Mouse (Mus musculus) heart, adult 18-20 months (tissue): ENCODE measurements around the gene Gal3st4. TPM values are rescaled to one million over a fixed set of nuclear protein-coding genes. Genes with fewer than 3 reads are reported as not detected.

ENCODE experiments used
- DNase-seq, 2 experiments: peaks; one replicate each; pipeline ENCODE4 v3.0.0; 2021 to 2022; ENCODE audit warnings: mixed read lengths in 1 of 2
- total RNA-seq, 2 experiments: library from RNA; stranded (reverse); gene quantifications; 2 replicates each; pipeline ENCODE4 v1.2.3; 2021

Gal3st4 gene
- total RNA-seq, 2 experiments from 2014 or later, result 0.15 to 0.32 TPM

- DNase-seq, result peak in 1 of 2 experiments; percentile 51
These were observed 10.6 kb downstream of the Gal3st4 start for GRCm38 (mm10) chr5:138262001-138262400.

GRCm38 (mm10) chr5:138260834-138261233 is 11.8 kb downstream of the Gal3st4 start:
- no peak for DNase-seq

- DNase-seq, result no peak
These were observed 12.6 kb downstream of the Gal3st4 start for GRCm38 (mm10) chr5:138260051-138260450.

GRCm38 (mm10) chr5:138258993-138259392 is 13.6 kb downstream of the Gal3st4 start:
- DNase-seq, result no peak

- no peak for DNase-seq
These were observed 14.1 kb downstream of the Gal3st4 start for GRCm38 (mm10) chr5:138258542-138258941.

- no peak for DNase-seq
These were observed 14.6 kb downstream of the Gal3st4 start for GRCm38 (mm10) chr5:138258078-138258477.

GRCm38 (mm10) chr5:138257585-138257978 is 15.1 kb downstream of the Gal3st4 start:
- no peak for DNase-seq

GRCm38 (mm10) chr5:138256966-138257584 is 15.6 kb downstream of the Gal3st4 start:
- peak in 1 of 2 experiments; percentile 47 for DNase-seq

- DNase-seq, result no peak
These were observed 16.6 kb downstream of the Gal3st4 start for GRCm38 (mm10) chr5:138256094-138256467.

GRCm38 (mm10) chr5:138255353-138256093 is 17.1 kb downstream of the Gal3st4 start, which contains the start of gene Lamtor4:
TSS of gene Lamtor4 (plus strand) at chr5:138255482.
- DNase-seq, result peak; percentile 96 to 98

GRCm38 (mm10) chr5:138253061-138253460 is 19.6 kb downstream of the Gal3st4 start:
- no peak for DNase-seq

- DNase-seq, result no peak
These were observed 21.5 kb downstream of the Gal3st4 start for GRCm38 (mm10) chr5:138251144-138251543.

GRCm38 (mm10) chr5:138241511-138241910 is 31.1 kb downstream of the Gal3st4 start:
- no peak for DNase-seq

GRCm38 (mm10) chr5:138234224-138234623 is 38.4 kb downstream of the Gal3st4 start:
- no peak for DNase-seq

GRCm38 (mm10) chr5:138233778-138234177 is 38.9 kb downstream of the Gal3st4 start:
- DNase-seq, result no peak

- DNase-seq, result peak in 1 of 2 experiments; percentile 12
These were observed 43.1 kb downstream of the Gal3st4 start for GRCm38 (mm10) chr5:138229511-138229910.

- DNase-seq, result peak; percentile 16 to 43
These were observed 44.6 kb downstream of the Gal3st4 start for GRCm38 (mm10) chr5:138228026-138228425.

GRCm38 (mm10) chr5:138227367-138227766 is 45.3 kb downstream of the Gal3st4 start:
- peak in 1 of 2 experiments; percentile 41 for DNase-seq

- no peak for DNase-seq
These were observed 46.1 kb downstream of the Gal3st4 start for GRCm38 (mm10) chr5:138226491-138226890.

- DNase-seq, result no peak
These were observed 46.9 kb downstream of the Gal3st4 start, which contains the start of gene Nxpe5 for GRCm38 (mm10) chr5:138225700-138226099. TSS of gene Nxpe5 (plus strand) at chr5:138225898.

GRCm38 (mm10) chr5:138223287-138223686 is 49.4 kb downstream of the Gal3st4 start:
- DNase-seq, result no peak

- DNase-seq, result peak; percentile 83 to 91
These were observed 50.5 kb downstream of the Gal3st4 start for GRCm38 (mm10) chr5:138222111-138222510.

GRCm38 (mm10) chr5:138219864-138220263 is 52.8 kb downstream of the Gal3st4 start:
- DNase-seq, result no peak
